In the genomic region with DNA sequence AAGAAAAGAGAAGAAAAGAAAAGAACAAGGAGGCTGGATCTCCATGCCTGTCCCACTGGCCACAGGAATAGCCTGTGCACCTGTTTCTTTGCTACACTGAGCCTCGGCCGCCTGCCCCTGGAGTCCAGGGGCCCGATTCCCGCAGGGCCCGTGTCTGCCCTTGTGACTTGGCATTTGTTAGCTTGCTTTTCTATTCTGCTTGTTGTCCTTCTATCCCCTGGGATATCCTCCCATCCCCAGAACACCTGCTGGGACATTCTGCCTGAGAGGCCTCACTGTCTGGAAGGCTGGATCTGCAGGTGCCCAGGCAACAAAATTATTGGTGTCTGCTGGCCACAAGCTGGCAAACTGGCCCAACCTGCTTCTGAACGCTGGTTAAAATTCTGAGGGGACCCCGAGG, we compare ENCODE assay signal across 16 mouse cellular contexts. TPM values are rescaled to one million over a fixed set of nuclear protein-coding genes. Genes with fewer than 3 reads are reported as not detected.
DNase-seq lines count a peak whose midpoint lies in the region; ATAC-seq lines count a peak whose summit lies in the region.
"Had no signal": no experiment of that assay in that cellular context is flagged by ENCODE, and none has a peak within 500 bp of the region (broad histone marks: within the 10 kb centered on the region; RNA-seq: fewer than 3 reads in every experiment).

No protein-coding gene starts in this region.

- 72% methylated on average over 7 of the region's 7 CpGs for WGBS in midbrain, embryonic 11.5 days
- 51% methylated on average over 7 of the region's 7 CpGs for WGBS in midbrain, embryonic 15.5 days

- DNase-seq in cerebellum, adult 11-12 months = peak; percentile 59
- DNase-seq in cerebellum, postnatal 4 days (ENCODE audit: low spot score in 2 of 2) = no peak
- peak; percentile 23 for DNase-seq in kidney, adult 18-20 months
- no peak for DNase-seq in kidney, postnatal 4 days
- peak; percentile 54 for DNase-seq in midbrain, embryonic 11.5 days (ENCODE audit: low spot score, missing footprints)
- DNase-seq in Muller cell, postnatal 12 days (ENCODE audit: inconsistent ontology term) = no peak
- DNase-seq in heart, postnatal 25 days (ENCODE audit: low spot score) = no peak
- DNase-seq: heart, postnatal 36 days; right cerebral cortex, postnatal 14 days had no signal

- H3K36me3 ChIP-seq in midbrain, embryonic 11.5 days (ENCODE audit: control insufficient read depth, insufficient read depth, low read length) = no peaks in the 10 kb centered on the region
- no peaks in the 10 kb centered on the region for H3K36me3 ChIP-seq in midbrain, embryonic 15.5 days (replicated peaks)
- H3K36me3 ChIP-seq: heart, embryonic 12.5 days; limb, embryonic 12.5 days had no signal

- peaks cover 4% of the 10 kb centered on the region for H3K4me1 ChIP-seq in midbrain, embryonic 11.5 days (ENCODE audit: control insufficient read depth, insufficient read depth, low read length)
- H3K4me1 ChIP-seq in midbrain, embryonic 15.5 days = peaks cover 5% of the 10 kb centered on the region; the same call in 1 of the 2 replicates

- no peak overlapping the region for H3K27ac ChIP-seq in midbrain, embryonic 11.5 days (ENCODE audit: low read depth, low read length)
- no peak overlapping the region for H3K27ac ChIP-seq in midbrain, embryonic 15.5 days
- H3K27ac ChIP-seq: forebrain, embryonic 13.5 days; limb, embryonic 12.5 days had no signal

- H3K4me2 ChIP-seq in midbrain, embryonic 11.5 days = no peak overlapping the region
- no peak overlapping the region for H3K4me2 ChIP-seq in midbrain, embryonic 15.5 days
- H3K4me2 ChIP-seq: forebrain, embryonic 13.5 days; heart, embryonic 12.5 days; limb, embryonic 12.5 days had no signal

- intact Hi-C loops in heart, postnatal 25 days (cut with DNase I) = loop anchor here (2.0 to 5.0 kb wide), 3 partner anchors 29 to 136 kb away; no protein-coding TSS in a partner anchor

- H3K9ac ChIP-seq in midbrain, embryonic 11.5 days (ENCODE audit: low read length) = no peak overlapping the region
- H3K9ac ChIP-seq in midbrain, embryonic 15.5 days = no peak overlapping the region
- H3K9ac ChIP-seq: forebrain, embryonic 13.5 days; heart, embryonic 12.5 days; limb, embryonic 12.5 days had no signal

- peaks cover 36% of the 10 kb centered on the region for H3K27me3 ChIP-seq in midbrain, embryonic 11.5 days (ENCODE audit: control insufficient read depth, insufficient read depth, low read length)
- H3K27me3 ChIP-seq in midbrain, embryonic 15.5 days (replicated peaks) = 0 out of 2 replicates have a peak, but pooled peaks cover 6% of the 10 kb centered on the region

- no peak for ATAC-seq in midbrain, embryonic 11.5 days (ENCODE audit: low FRiP score)
- no peak for ATAC-seq in midbrain, embryonic 15.5 days (replicated peaks)
- ATAC-seq: forebrain, embryonic 13.5 days; lung, postnatal 0 days; midbrain, embryonic 16.5 days had no signal

- H3K4me3 ChIP-seq in midbrain, embryonic 11.5 days (ENCODE audit: low read depth, low read length) = no peak overlapping the region
- H3K4me3 ChIP-seq in midbrain, embryonic 15.5 days = no peak overlapping the region
- H3K4me3 ChIP-seq: forebrain, embryonic 13.5 days; heart, embryonic 12.5 days; limb, embryonic 12.5 days had no signal

- no peaks in the 10 kb centered on the region for H3K9me3 ChIP-seq in midbrain, embryonic 11.5 days (ENCODE audit: control insufficient read depth, low read length)
- H3K9me3 ChIP-seq in midbrain, embryonic 15.5 days = no peaks in the 10 kb centered on the region
- H3K9me3 ChIP-seq: forebrain, embryonic 13.5 days; heart, embryonic 12.5 days; limb, embryonic 12.5 days had no signal

RNA-seq across cellular contexts. Expression of a gene that starts 3.8 kb away (rescaled TPM):
- 1.7 and 2.8 TPM in 2 replicates for polyA plus RNA-seq in midbrain, embryonic 11.5 days (2014; fragmentation: Nextera tagmentation; extraction: Ambion mirVana)
- polyA plus RNA-seq in midbrain, embryonic 15.5 days (2015; fragmentation: Nextera tagmentation; extraction: Ambion mirVana) = 30.7 and 36.2 TPM in 2 replicates
- 100 to 1,000 TPM; 115 to 127 TPM for total RNA-seq in heart, postnatal 25 days (2021)
- total RNA-seq: MEL had no signal

Comparison
In these comparisons a context has a peak if more than half of its experiments do, and no peak if none do; other contexts are left out.
1. DNase-seq: peak in cerebellum, adult 11-12 months (single experiment), kidney, adult 18-20 months (single experiment) and midbrain, embryonic 11.5 days (single experiment); none in cerebellum, postnatal 4 days (0 of 2), kidney, postnatal 4 days (0 of 2), Muller cell, postnatal 12 days (single experiment) and heart, postnatal 25 days (single experiment).